Mouse (Mus musculus): ENCODE measurements around the gene Myh7b.

DNA sequence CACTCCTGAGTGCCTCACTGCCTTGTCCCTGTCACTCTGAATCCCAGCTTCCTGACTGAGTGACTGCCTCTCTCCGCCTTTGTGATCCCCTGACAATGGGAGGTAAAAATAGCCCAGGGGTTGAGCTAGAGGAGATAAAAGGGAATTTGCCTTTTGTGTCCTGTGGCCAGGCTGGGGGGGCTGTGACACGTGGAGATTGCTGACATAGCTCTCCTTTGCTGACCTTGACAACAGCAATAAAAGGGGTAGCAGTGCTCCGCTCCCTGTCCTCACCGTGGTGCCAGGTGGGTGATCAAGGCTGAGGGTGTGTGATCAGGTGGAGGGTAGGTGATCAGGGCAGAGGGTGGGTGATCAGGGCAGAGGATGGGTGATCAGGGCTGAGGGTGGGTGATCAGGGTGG is at the start of gene Myh7b:
- no peak for TF ChIP-seq EP300 (IDR thresholded peaks at IDR 0.05)
- TF ChIP-seq CTCF (IDR thresholded peaks at IDR 0.05) = no peak

All from lung, postnatal 0 days (tissue).